Mouse (Mus musculus) cerebellum, postnatal 10 days (tissue): ENCODE measurements around the gene Nfic.

ENCODE experiments used
- DNase-seq, 2 experiments: peaks; one replicate each; pipeline ENCODE4 v3.0.0; 2021; ENCODE audit warnings: mixed read lengths in 2 of 2

Gene Nfic

GRCm38 (mm10) chr10:81356991-81357844 lies 98.2 kb downstream of the Nfic start, which contains the start of gene Mfsd12:
Gene Mfsd12, plus strand, starts transcription at chr10:81357491.
- peak; percentile 98 for DNase-seq

- no peak for DNase-seq
These were observed 99.0 kb downstream of the Nfic start for GRCm38 (mm10) chr10:81356352-81356990.

GRCm38 (mm10) chr10:81355533-81355932 lies 99.9 kb downstream of the Nfic start:
- no peak for DNase-seq

GRCm38 (mm10) chr10:81354738-81355477 lies 100.5 kb downstream of the Nfic start:
- DNase-seq, result no peak

- DNase-seq, result no peak
These were observed 103.7 kb downstream of the Nfic start for GRCm38 (mm10) chr10:81351678-81352291.

GRCm38 (mm10) chr10:81350351-81351063 lies 104.9 kb downstream of the Nfic start, which contains the start of gene Hmg20b:
Gene Hmg20b, minus strand, starts transcription at chr10:81350480.
- DNase-seq, result peak; percentile 99 to 100

GRCm38 (mm10) chr10:81349961-81350350 lies 105.5 kb downstream of the Nfic start:
- no peak for DNase-seq

- DNase-seq, result no peak
These were observed 106.3 kb downstream of the Nfic start for GRCm38 (mm10) chr10:81349146-81349545.

GRCm38 (mm10) chr10:81346453-81347067 lies 108.9 kb downstream of the Nfic start:
- DNase-seq, result peak; percentile 52 to 54
